8 mouse cellular contexts compared by ENCODE assay signal in the genomic region with DNA sequence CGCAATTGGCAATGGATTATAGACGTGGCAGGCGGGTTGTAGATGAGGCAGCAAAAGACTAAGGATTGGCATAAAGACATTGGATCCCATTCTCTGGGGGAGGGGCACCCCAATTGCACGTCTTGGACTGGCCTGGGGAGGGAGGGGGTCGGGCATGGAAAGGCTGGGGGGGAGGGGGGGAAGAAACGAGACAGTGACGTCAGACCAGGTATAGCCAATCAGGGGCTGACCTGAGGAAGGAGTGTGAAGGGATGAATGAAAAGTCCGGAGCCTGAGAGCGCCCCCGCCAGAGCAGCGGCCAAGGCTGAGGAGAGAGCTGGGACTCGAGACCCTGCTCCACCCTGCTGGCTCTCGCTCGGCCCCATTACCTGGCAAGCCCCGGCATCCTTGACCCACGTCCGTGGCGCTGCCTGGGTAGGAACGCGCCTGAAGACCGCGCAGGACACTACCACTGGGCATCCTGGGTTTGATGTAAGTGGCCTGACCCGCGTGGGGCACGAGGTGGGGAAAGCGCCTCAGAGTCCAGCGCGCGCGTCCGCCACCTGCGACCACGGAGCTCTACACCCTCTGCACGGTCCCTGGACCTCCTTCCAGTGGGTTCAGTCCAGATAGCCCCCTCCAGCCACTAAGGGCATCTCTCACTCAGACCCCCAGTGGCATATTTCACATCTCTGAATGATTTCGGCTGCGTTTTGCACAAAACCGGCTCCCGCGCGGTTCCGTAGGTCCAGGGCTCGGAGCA. TPM values are rescaled to one million over a fixed set of nuclear protein-coding genes. Genes with fewer than 3 reads are reported as not detected.
A peak's percentile ranks its signal among the peaks of the same experiment; 100 is the strongest.
DNase-seq lines count a peak whose midpoint lies in the region; ATAC-seq and TF ChIP-seq lines count a peak whose summit lies in the region.
"Had no signal": no experiment of that assay in that cellular context is flagged by ENCODE, and none has a peak within 500 bp of the region (broad histone marks: within the 10 kb centered on the region; RNA-seq: fewer than 3 reads in every experiment).

No protein-coding gene starts in this region.

- H3K9ac ChIP-seq in neural tube, embryonic 13.5 days: peak overlapping the region; percentile 98

- peaks cover 18% of the 10 kb centered on the region for H3K4me1 ChIP-seq in testis, adult 2 months (ENCODE audit: control insufficient read depth, insufficient read depth, low read length)
- peaks cover 26% of the 10 kb centered on the region for H3K4me1 ChIP-seq in embryonic facial prominence, embryonic 10.5 days
- H3K4me1 ChIP-seq in neural tube, embryonic 13.5 days (replicated peaks): peaks cover 84% of the 10 kb centered on the region

- TF ChIP-seq CTCF in testis, adult 2 months (IDR thresholded peaks at IDR 0.05; ENCODE audit: control insufficient read depth, insufficient read depth, insufficient replicate concordance, low read depth, low read length): no peak

- H3K4me2 ChIP-seq in neural tube, embryonic 13.5 days: peak overlapping the region; percentile 88

- TF ChIP-seq POLR2A in testis, adult 2 months (IDR thresholded peaks at IDR 0.05; ENCODE audit: control insufficient read depth, low read depth, low read length): no peak

- peak; percentile 88 for ATAC-seq in neural tube, embryonic 13.5 days (ENCODE audit: low read depth)

- H3K4me3 ChIP-seq in testis, adult 2 months (ENCODE audit: control insufficient read depth, low read depth, low read length): peak overlapping the region; percentile 73
- H3K4me3 ChIP-seq in embryonic facial prominence, embryonic 10.5 days: peak overlapping the region; percentile 42
- H3K4me3 ChIP-seq in neural tube, embryonic 13.5 days: peak overlapping the region; percentile 82
- H3K4me3 ChIP-seq: myocyte had no signal

- peaks cover 2% of the 10 kb centered on the region; the same call in 1 of the 2 replicates for H3K27me3 ChIP-seq in testis, adult 2 months (ENCODE audit: control insufficient read depth, insufficient read depth, low read length)
- peaks cover 100% of the 10 kb centered on the region for H3K27me3 ChIP-seq in embryonic facial prominence, embryonic 10.5 days (replicated peaks; ENCODE audit: low read depth, poor library complexity, severe bottlenecking)
- peaks cover 59% of the 10 kb centered on the region for H3K27me3 ChIP-seq in neural tube, embryonic 13.5 days

- H3K27ac ChIP-seq in testis, adult 2 months (ENCODE audit: control insufficient read depth, insufficient read depth, low read depth, low read length): no peak overlapping the region
- peak overlapping the region; percentile 35; the same call in 1 of the 2 replicates for H3K27ac ChIP-seq in embryonic facial prominence, embryonic 10.5 days (replicated peaks)
- H3K27ac ChIP-seq in neural tube, embryonic 13.5 days (replicated peaks): peak overlapping the region; percentile 98

- under 1% methylated on average over 42 of the region's 42 CpGs for WGBS in embryonic facial prominence, embryonic 10.5 days
- 1% methylated on average over 42 of the region's 42 CpGs for WGBS in neural tube, embryonic 13.5 days

- H3K9me3 ChIP-seq in embryonic facial prominence, embryonic 10.5 days: no peaks in the 10 kb centered on the region
- H3K9me3 ChIP-seq in neural tube, embryonic 13.5 days: no peaks in the 10 kb centered on the region

- no peaks in the 10 kb centered on the region for H3K36me3 ChIP-seq in testis, adult 2 months (ENCODE audit: control insufficient read depth, insufficient read depth, low read length)
- H3K36me3 ChIP-seq in embryonic facial prominence, embryonic 10.5 days (replicated peaks): no peaks in the 10 kb centered on the region
- peaks cover 20% of the 10 kb centered on the region for H3K36me3 ChIP-seq in neural tube, embryonic 13.5 days

- DNase-seq in testis, postnatal 10 days (ENCODE audit: low spot score): no peak
- peak; percentile 58 for DNase-seq in embryonic facial prominence, embryonic 10.5 days (ENCODE audit: low spot score)
- DNase-seq in layer of hippocampus, adult 18-20 months (ENCODE audit: low spot score in 2 of 2): peak; percentile 69 to 80
- DNase-seq in kidney, adult 9 months: no peak
- DNase-seq in kidney, postnatal 14 days: no peak

RNA-seq across cellular contexts. Expression of gene Rhbg, which starts 40.1 kb away (rescaled TPM):
- polyA plus RNA-seq in testis, adult 2 months (2012; rRNA removed): 3.3 and 3.9 TPM in 2 replicates
- 0.17 TPM in 1 of 2 replicates, not detected in the other for polyA plus RNA-seq in embryonic facial prominence, embryonic 10.5 days (2016; fragmentation: Nextera tagmentation; extraction: Ambion mirVana)
- not detected for total RNA-seq in layer of hippocampus, adult 18-20 months (2021)
- 0.15 and 0.67 TPM in 2 replicates for polyA plus RNA-seq in neural tube, embryonic 13.5 days (2015; fragmentation: Nextera tagmentation; extraction: Ambion mirVana)
- polyA plus RNA-seq: myocyte had no signal

Comparison
In these comparisons a context has a peak if more than half of its experiments do, and no peak if none do; other contexts are left out.
1. DNase-seq: peak in embryonic facial prominence, embryonic 10.5 days (single experiment) and layer of hippocampus, adult 18-20 months (2 of 2); none in testis, postnatal 10 days (single experiment), kidney, adult 9 months (single experiment) and kidney, postnatal 14 days (single experiment).
2. Peak in every context shown above with its lines, with median percentiles within 50 percentile points of each other: H3K4me3 ChIP-seq.